Mouse (Mus musculus): Measurements from ENCODE around the gene Dpp8.
"Not testable (repeated sequence)": the region's sequence is repeated elsewhere in the genome, so short reads cannot be mapped to it uniquely, and the experiment has no call there.

Gene Dpp8

GRCm38 (mm10) chr9:65032269-65033108 is at the start of gene Dpp8:
Gene Dpp8 (plus strand): TSS chr9:65032414.
- peak; percentile 94 for DNase-seq (ENCODE audit: low spot score)

- DNase-seq (ENCODE audit: low spot score) = no peak
Measured at GRCm38 (mm10) chr9:64985037-64985794, 47.0 kb upstream of the Dpp8 start.

GRCm38 (mm10) chr9:64985807-64986206 is 46.4 kb upstream of the Dpp8 start:
- no peak for DNase-seq (ENCODE audit: low spot score)

DNA sequence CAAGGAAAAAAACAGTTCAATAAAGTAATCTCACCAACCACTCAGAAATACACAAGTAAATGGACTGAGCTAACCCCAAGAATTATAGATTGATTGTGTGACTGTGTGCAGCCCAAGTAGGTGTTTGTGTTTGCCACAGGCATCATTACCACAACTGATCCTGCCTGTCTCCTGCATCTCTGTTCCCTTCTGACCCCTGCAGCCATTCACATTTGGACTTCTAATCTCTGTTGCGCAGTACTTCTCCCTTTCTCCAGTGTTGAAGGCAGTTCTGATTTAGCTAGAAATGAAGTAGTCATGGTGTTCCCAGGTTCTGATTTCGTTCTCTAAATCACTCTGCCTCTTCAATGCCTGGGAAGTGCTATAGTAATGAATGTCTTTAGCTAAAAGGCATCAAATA is 44.6 kb upstream of the Dpp8 start:
- DNase-seq (ENCODE audit: low spot score) = no peak

DNA sequence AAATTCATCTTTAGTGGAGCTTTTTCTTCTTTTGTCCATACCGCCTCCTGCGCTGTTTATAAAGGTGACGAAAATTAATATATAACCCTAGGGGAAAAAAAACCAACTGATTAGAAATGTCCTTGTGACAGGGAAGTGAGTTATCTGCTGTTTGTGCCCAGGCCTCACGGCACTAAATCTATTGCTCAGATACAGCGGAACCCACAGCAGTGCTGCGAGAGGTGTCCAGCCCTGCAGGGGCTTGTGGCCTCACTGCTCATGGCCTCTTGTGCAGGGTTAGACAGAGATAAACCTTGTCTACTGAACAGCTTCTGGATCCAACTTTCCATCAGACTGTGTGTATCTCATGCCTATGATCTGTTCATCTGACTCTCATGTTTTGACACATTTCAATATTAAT is 43.8 kb upstream of the Dpp8 start:
- DNase-seq (ENCODE audit: low spot score) = no peak

DNA sequence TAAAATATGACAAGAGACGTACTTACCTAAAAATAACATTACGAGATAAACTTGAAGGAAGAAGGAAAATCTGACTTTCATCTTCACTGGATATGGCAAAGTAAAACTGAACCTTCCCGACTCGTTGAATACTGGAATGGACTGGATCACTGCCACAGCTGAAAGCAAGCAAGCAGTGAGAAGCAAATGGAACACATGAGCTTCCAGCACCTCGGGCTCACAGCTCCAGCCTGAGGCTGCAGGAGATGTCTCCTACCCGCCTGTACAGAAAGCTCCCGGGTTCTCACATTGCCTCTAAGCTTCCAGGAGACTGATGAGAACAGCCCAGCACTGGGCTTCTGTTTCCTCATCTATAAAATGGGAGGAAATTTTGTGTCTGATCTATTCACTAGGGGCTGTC is 41.9 kb upstream of the Dpp8 start:
- no peak for DNase-seq (ENCODE audit: low spot score)

- DNase-seq (ENCODE audit: low spot score) = not testable (repeated sequence)
Measured at GRCm38 (mm10) chr9:64995464-64995863, 36.8 kb upstream of the Dpp8 start.

- DNase-seq (ENCODE audit: low spot score) = no peak
Measured at GRCm38 (mm10) chr9:65001481-65001880, 30.7 kb upstream of the Dpp8 start.

GRCm38 (mm10) chr9:65005737-65006136 is 26.5 kb upstream of the Dpp8 start:
- DNase-seq (ENCODE audit: low spot score) = no peak

GRCm38 (mm10) chr9:65010632-65011031 is 21.6 kb upstream of the Dpp8 start:
- DNase-seq (ENCODE audit: low spot score) = no peak

DNA sequence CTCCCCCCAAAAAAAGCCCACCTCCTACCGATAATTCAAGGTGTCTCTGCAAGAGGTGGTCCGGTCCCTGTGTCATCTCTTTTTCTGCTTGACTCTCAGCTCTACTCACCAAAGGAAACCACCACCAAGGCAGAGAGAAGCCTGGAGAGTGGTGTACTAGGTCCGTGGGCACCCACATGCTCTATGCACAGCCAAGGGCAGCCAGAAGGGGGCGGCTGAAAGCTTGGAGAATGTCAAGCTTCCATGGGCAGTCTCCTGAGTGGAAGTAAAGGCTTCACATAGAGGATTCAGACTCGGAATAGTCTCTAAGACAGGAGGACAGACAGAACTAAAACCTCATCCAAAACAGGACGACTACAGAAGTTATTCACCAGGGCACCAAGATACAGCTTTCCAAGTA is 20.9 kb upstream of the Dpp8 start:
- peak; percentile 23 for DNase-seq (ENCODE audit: low spot score)

- no peak for DNase-seq (ENCODE audit: low spot score)
Measured at GRCm38 (mm10) chr9:65015461-65016222, 16.6 kb upstream of the Dpp8 start.

- no peak for DNase-seq (ENCODE audit: low spot score)
Measured at GRCm38 (mm10) chr9:65016241-65016977, 15.8 kb upstream of the Dpp8 start.

DNA sequence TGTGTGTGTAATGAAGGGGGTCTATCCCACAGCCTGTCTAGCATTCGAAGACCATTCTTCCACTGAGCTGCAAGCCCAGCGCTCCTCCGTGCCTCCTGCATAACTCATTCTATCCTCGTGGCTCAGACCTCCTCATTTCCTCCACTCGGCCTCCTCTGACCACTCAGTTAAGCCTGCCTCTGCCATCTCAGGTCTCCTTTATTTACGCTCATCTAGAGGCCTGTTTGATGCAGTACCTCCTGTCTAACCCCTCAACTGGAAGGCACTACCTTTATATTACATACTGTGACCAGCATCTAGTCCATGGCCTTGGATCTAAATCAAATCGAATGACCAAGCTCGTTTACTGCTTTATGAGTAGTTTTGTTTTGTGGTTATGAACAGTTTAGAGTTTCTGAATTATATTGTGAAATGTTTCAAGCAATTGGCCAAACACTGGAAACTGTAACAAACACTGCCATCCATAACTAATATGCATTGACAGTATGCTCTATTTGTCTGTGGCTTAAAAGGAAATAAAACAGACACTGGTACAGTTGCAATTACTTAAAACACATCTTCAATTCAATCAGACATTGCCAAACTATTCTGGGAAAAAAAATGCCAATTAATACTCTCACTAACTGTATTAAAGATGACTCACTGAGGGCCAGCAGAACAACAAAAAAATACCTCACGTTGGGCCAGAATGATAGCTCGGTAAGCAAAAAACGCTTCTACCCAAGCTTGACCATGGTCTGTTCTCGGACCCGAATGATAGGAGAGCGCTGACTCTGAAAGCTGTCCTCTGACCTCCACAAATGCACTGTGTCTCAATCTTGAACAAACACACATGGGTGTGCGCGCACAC is 15.0 kb upstream of the Dpp8 start:
- DNase-seq (ENCODE audit: low spot score) = no peak

GRCm38 (mm10) chr9:65017896-65018295 is 14.3 kb upstream of the Dpp8 start:
- DNase-seq (ENCODE audit: low spot score) = no peak

GRCm38 (mm10) chr9:65018588-65019121 is 13.6 kb upstream of the Dpp8 start:
- DNase-seq (ENCODE audit: low spot score) = no peak

DNA sequence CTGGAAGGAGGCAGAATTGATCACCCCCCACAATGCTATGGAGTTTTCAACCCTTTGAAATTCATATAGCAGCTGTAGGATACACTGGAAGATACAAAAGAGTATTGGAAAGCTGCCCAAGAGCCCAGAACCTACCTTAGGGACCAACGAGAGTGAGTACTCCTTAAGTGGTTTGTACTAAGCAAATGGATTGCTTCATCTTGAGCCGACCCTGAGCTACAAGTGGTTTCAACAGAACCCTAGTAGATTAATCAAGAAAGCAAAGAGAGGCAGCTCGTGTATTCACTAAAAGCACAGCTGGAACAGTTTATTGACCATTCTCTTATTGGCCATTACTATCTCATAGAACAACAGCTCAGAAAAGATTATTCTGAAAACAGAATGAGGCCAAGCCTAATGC is 13.1 kb upstream of the Dpp8 start:
- DNase-seq (ENCODE audit: low spot score) = no peak

DNA sequence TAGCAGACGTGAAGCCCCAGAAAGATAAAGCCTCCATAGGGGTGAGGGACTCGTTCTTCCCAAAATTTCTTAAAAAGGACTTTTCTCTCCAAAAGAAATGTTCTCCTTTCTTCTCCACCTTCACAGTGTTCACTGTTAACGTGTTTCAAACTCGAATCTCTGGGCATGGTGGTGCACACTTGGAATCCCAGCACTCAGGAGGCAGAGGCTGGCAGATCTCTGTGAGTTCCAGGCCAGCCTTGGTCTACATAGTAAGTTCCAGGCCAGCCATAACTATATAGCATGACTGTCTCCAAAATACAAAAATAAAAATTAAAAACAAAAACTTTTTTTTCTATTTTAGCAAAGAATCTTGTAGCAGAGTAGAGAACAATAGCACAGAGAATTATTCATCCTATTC is 12.1 kb upstream of the Dpp8 start:
- DNase-seq (ENCODE audit: low spot score) = no peak

GRCm38 (mm10) chr9:65020991-65021886 is 11.0 kb upstream of the Dpp8 start, which contains the start of gene Hacd3:
Gene Hacd3 (minus strand): TSS chr9:65021693.
- peak; percentile 95 for DNase-seq (ENCODE audit: low spot score)

All from embryo, embryonic 10.5 days (tissue).